Mouse (Mus musculus): ENCODE data around the gene Rabif. TPM values are rescaled to one million over a fixed set of nuclear protein-coding genes. Genes with fewer than 3 reads are reported as not detected.
"Not testable (repeated sequence)": the region's sequence is repeated elsewhere in the genome, so short reads cannot be mapped to it uniquely, and the experiment has no call there.

The Rabif gene
- total RNA-seq (2021): 10 to 100 TPM; 22.3 to 25.3 TPM
- long read RNA-seq, transcript Rabif-201 (2 exons, 2,861 nt): major isoform, 65 of 67 reads
- long read RNA-seq, partial matches to known transcripts: 0 of 67 reads
- long read RNA-seq, other reads (novel, unspliced or antisense): 2 of 67 reads

GRCm38 (mm10) chr1:134494428-134495215, at the start of gene Rabif:
Gene Rabif (plus strand): TSS chr1:134494648.
- peak; percentile 97 to 99 for DNase-seq (ENCODE audit: low spot score in 2 of 2)

- DNase-seq (ENCODE audit: low spot score in 2 of 2): no peak
These were observed 49.0 kb upstream of the Rabif start for GRCm38 (mm10) chr1:134445418-134445817.

- not testable (repeated sequence) for DNase-seq (ENCODE audit: low spot score in 2 of 2)
These were observed 45.9 kb upstream of the Rabif start for GRCm38 (mm10) chr1:134448537-134448936.

- no peak for DNase-seq (ENCODE audit: low spot score in 2 of 2)
These were observed 44.2 kb upstream of the Rabif start for GRCm38 (mm10) chr1:134450201-134450600.

GRCm38 (mm10) chr1:134450986-134451385, 43.5 kb upstream of the Rabif start:
- peak in 1 of 2 experiments; percentile 65 for DNase-seq (ENCODE audit: low spot score in 2 of 2)

- DNase-seq (ENCODE audit: low spot score in 2 of 2): peak; percentile 91 to 97
These were observed 39.3 kb upstream of the Rabif start, which contains the start of gene Klhl12 for GRCm38 (mm10) chr1:134454904-134455824. Gene Klhl12 (plus strand): TSS chr1:134455531.

GRCm38 (mm10) chr1:134456060-134456459, 38.4 kb upstream of the Rabif start:
- DNase-seq (ENCODE audit: low spot score in 2 of 2): no peak

GRCm38 (mm10) chr1:134458139-134458727, 36.2 kb upstream of the Rabif start:
- no peak for DNase-seq (ENCODE audit: low spot score in 2 of 2)

- DNase-seq (ENCODE audit: low spot score in 2 of 2): no peak
These were observed 33.9 kb upstream of the Rabif start for GRCm38 (mm10) chr1:134460294-134461284.

- no peak for DNase-seq (ENCODE audit: low spot score in 2 of 2)
These were observed 9.8 kb upstream of the Rabif start for GRCm38 (mm10) chr1:134484623-134485022.

- no peak for DNase-seq (ENCODE audit: low spot score in 2 of 2)
These were observed 3.3 kb upstream of the Rabif start for GRCm38 (mm10) chr1:134490903-134491801.

- no peak for DNase-seq (ENCODE audit: low spot score in 2 of 2)
These were observed 2.2 kb upstream of the Rabif start for GRCm38 (mm10) chr1:134492276-134492675.

- DNase-seq (ENCODE audit: low spot score in 2 of 2): no peak
These were observed 952 bp upstream of the Rabif start for GRCm38 (mm10) chr1:134493496-134493895.

- no peak for DNase-seq (ENCODE audit: low spot score in 2 of 2)
These were observed 492 bp upstream of the Rabif start for GRCm38 (mm10) chr1:134493956-134494355.

- DNase-seq (ENCODE audit: low spot score in 2 of 2): no peak
These were observed 730 bp downstream of the Rabif start for GRCm38 (mm10) chr1:134495216-134495539.

GRCm38 (mm10) chr1:134495991-134496390, 1.5 kb downstream of the Rabif start:
- DNase-seq (ENCODE audit: low spot score in 2 of 2): no peak

- DNase-seq (ENCODE audit: low spot score in 2 of 2): no peak
These were observed 6.5 kb downstream of the Rabif start for GRCm38 (mm10) chr1:134500916-134501315.

- DNase-seq (ENCODE audit: low spot score in 2 of 2): no peak
These were observed 11.8 kb downstream of the Rabif start for GRCm38 (mm10) chr1:134506201-134506600.

- DNase-seq (ENCODE audit: low spot score in 2 of 2): no peak
These were observed 15.6 kb downstream of the Rabif start for GRCm38 (mm10) chr1:134510018-134510417.

Measured in layer of hippocampus, adult 18-20 months (tissue).